Comparison of ENCODE assay signal across 12 mouse cellular contexts in the genomic region with DNA sequence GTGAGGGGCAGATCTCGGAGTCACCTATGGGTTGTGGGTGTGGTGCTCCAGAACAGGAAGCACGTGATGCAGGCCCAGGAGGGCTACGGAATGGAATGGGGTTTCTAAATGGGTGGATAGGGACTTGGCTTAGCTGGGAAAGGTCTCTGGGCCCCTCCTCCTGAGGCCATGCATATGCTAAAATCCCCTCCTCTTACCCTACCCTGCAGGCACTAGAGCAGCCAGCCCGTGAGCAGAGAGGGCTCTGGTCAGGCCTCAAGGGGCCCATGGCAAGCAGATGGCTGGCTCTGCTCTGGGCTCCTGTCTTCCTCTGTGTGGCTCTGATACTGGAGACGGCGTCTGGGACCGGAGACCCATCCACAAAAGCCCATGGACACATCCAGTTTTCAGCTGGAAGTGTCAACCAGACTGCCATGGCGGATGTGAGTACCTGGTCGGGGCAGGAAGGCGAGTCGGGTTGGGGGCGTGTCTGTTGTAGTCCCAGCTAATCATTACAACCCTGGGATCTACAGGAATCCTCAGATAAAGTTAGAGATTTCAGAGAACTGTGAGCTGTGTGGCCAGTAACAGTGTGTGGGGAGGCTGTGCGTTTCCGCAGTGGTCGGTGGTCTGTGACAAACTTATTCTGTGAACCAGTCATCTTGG. TPM values are rescaled to one million over a fixed set of nuclear protein-coding genes. Genes with fewer than 3 reads are reported as not detected.
DNase-seq lines count a peak whose midpoint lies in the region; ATAC-seq and TF ChIP-seq lines count a peak whose summit lies in the region.
"Had no signal": no experiment of that assay in that cellular context is flagged by ENCODE, and none has a peak within 500 bp of the region (broad histone marks: within the 10 kb centered on the region; RNA-seq: fewer than 3 reads in every experiment).

No protein-coding gene starts in this region.

- 31% methylated on average over 15 of the region's 15 CpGs for WGBS in neural tube, embryonic 12.5 days
- 40% methylated on average over 15 of the region's 15 CpGs for WGBS in limb, embryonic 10.5 days

- no peaks in the 10 kb centered on the region for H3K9me3 ChIP-seq in neural tube, embryonic 12.5 days
- no peaks in the 10 kb centered on the region for H3K9me3 ChIP-seq in limb, embryonic 10.5 days (replicated peaks)

- peak overlapping the region; percentile 27; the same call in 1 of the 2 replicates for H3K4me2 ChIP-seq in neural tube, embryonic 12.5 days (replicated peaks)

- no peak for DNase-seq in gastrocnemius, adult 2 months
- no peak for DNase-seq in gastrocnemius, postnatal 14 days
- DNase-seq in neural tube, embryonic 10.5 days (ENCODE audit: extremely low spot score, low spot score): no peak
- DNase-seq in limb, embryonic 10.5 days (ENCODE audit: low spot score): no peak
- no peak for DNase-seq in thymus, postnatal 36 days
- no peak for DNase-seq in frontal cortex, postnatal 10 days (ENCODE audit: low spot score in 2 of 2)
- DNase-seq in heart, postnatal 4 days: no peak
- DNase-seq: lung, postnatal 14 days had no signal

- ATAC-seq in neural tube, embryonic 12.5 days (ENCODE audit: low FRiP score, low read depth): peak; percentile 19; the same call in 1 of the 2 replicates

- intact Hi-C loops in gastrocnemius, adult 2 months (cut with DNase I): loop anchor here (5.0 kb wide), 1 partner anchor 74 kb away; a partner anchor contains a TSS
- intact Hi-C loops in gastrocnemius, postnatal 14 days (cut with DNase I; ENCODE audit: low total_unique reads): no loop called here

- H3K27me3 ChIP-seq in neural tube, embryonic 12.5 days (replicated peaks): peaks cover 7% of the 10 kb centered on the region; the same call in 1 of the 2 replicates
- H3K27me3 ChIP-seq in limb, embryonic 10.5 days (ENCODE audit: low read depth, poor library complexity, severe bottlenecking): peaks cover 23% of the 10 kb centered on the region

- peak overlapping the region; percentile 93 for H3K4me3 ChIP-seq in gastrocnemius, adult 2 months
- H3K4me3 ChIP-seq in neural tube, embryonic 12.5 days: no peak overlapping the region
- H3K4me3 ChIP-seq in limb, embryonic 10.5 days: no peak overlapping the region

- no peak overlapping the region for H3K9ac ChIP-seq in neural tube, embryonic 12.5 days

- peak overlapping the region; percentile 92 for H3K27ac ChIP-seq in gastrocnemius, adult 2 months
- H3K27ac ChIP-seq in neural tube, embryonic 12.5 days: no peak overlapping the region
- 0 out of 2 replicates have a peak overlapping the region, but pooled peaks have one; percentile 25 for H3K27ac ChIP-seq in limb, embryonic 10.5 days

- H3K36me3 ChIP-seq in neural tube, embryonic 12.5 days: no peaks in the 10 kb centered on the region
- no peaks in the 10 kb centered on the region for H3K36me3 ChIP-seq in limb, embryonic 10.5 days

- TF ChIP-seq CTCF in gastrocnemius, adult 2 months (IDR thresholded peaks at IDR 0.05): no peak

- H3K4me1 ChIP-seq in neural tube, embryonic 12.5 days: peaks cover 42% of the 10 kb centered on the region
- H3K4me1 ChIP-seq in limb, embryonic 10.5 days: peaks cover 49% of the 10 kb centered on the region

RNA-seq across cellular contexts. Expression of a gene that starts 2.1 kb away (rescaled TPM):
- total RNA-seq in gastrocnemius, adult 2 months (2021): 10 to 100 TPM in 1 of 2 experiments, 1 to 10 TPM in 1; 8.1 to 10.5 TPM
- total RNA-seq in gastrocnemius, postnatal 14 days (2021): 10 to 100 TPM; 12.5 to 13.0 TPM
- 5.6 and 6.9 TPM in 2 replicates for polyA plus RNA-seq in neural tube, embryonic 12.5 days (2016; fragmentation: Nextera tagmentation; extraction: Ambion mirVana)
- 3.7 and 4.4 TPM in 2 replicates for polyA plus RNA-seq in limb, embryonic 10.5 days (2016; fragmentation: Nextera tagmentation; extraction: Ambion mirVana)
- total RNA-seq in heart, postnatal 4 days (2021): 1 to 10 TPM; 8.7 to 9.3 TPM

RNA-seq across cellular contexts. Expression of a gene that starts 9.6 kb away (rescaled TPM):
- 10 to 100 TPM; 33.7 to 47.8 TPM for total RNA-seq in gastrocnemius, adult 2 months (2021)
- total RNA-seq in gastrocnemius, postnatal 14 days (2021): 10 to 100 TPM; 31.7 to 34.3 TPM
- 44.7 and 46.2 TPM in 2 replicates for polyA plus RNA-seq in neural tube, embryonic 12.5 days (2016; fragmentation: Nextera tagmentation; extraction: Ambion mirVana)
- 41.3 and 43.1 TPM in 2 replicates for polyA plus RNA-seq in limb, embryonic 10.5 days (2016; fragmentation: Nextera tagmentation; extraction: Ambion mirVana)
- total RNA-seq in heart, postnatal 4 days (2021): 10 to 100 TPM; 38.0 to 38.3 TPM

RNA-seq across cellular contexts. Expression of a gene that starts 36.7 kb away (rescaled TPM):
- under 1 TPM; 0.26 to 0.70 TPM for total RNA-seq in gastrocnemius, adult 2 months (2021)
- total RNA-seq in gastrocnemius, postnatal 14 days (2021): not detected
- not detected in 2 replicates for polyA plus RNA-seq in neural tube, embryonic 12.5 days (2016; fragmentation: Nextera tagmentation; extraction: Ambion mirVana)
- polyA plus RNA-seq in limb, embryonic 10.5 days (2016; fragmentation: Nextera tagmentation; extraction: Ambion mirVana): not detected in 2 replicates
- total RNA-seq in heart, postnatal 4 days (2021): not detected
- total RNA-seq: left cerebral cortex, postnatal 14 days had no signal
- polyA plus RNA-seq: embryonic facial prominence, embryonic 11.5 days; heart, embryonic 14.5 days had no signal

RNA-seq across cellular contexts. Expression of a gene that starts 40.4 kb away (rescaled TPM):
- 1 to 10 TPM in 1 of 2 experiments, under 1 TPM in 1; 0.41 to 1.1 TPM for total RNA-seq in gastrocnemius, adult 2 months (2021)
- under 1 TPM; 0.40 to 0.55 TPM for total RNA-seq in gastrocnemius, postnatal 14 days (2021)
- polyA plus RNA-seq in neural tube, embryonic 12.5 days (2016; fragmentation: Nextera tagmentation; extraction: Ambion mirVana): 7.0 TPM in 2 replicates
- 5.2 and 5.6 TPM in 2 replicates for polyA plus RNA-seq in limb, embryonic 10.5 days (2016; fragmentation: Nextera tagmentation; extraction: Ambion mirVana)
- total RNA-seq in heart, postnatal 4 days (2021): 10 to 100 TPM; 12.2 to 12.4 TPM
